Mouse (Mus musculus): ENCODE data around the gene Bicral.

DNA sequence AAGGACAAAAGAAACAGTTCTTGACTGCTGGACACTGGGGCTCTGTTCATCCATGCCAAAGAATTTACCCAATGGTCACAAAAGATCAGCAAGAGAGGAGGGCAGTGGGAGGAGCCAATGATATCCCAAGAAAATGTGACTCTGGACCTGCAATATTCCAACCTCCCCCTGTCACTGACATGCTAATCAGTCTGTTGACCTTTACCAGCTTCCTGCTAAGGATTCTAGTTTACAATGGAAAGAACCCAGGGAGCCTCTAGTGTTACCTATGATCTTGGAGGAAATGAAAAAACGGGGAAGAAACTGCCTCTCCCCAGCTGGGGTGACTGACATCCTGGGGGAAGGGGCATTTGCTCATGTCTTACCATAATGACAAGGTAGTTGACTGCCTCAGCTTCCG, 42.7 kb upstream of the Bicral start:
- no peak for TF ChIP-seq POLR2A (IDR thresholded peaks at IDR 0.05; ENCODE audit: insufficient read depth, low read depth, low read length)
- no peak for TF ChIP-seq CTCF (IDR thresholded peaks at IDR 0.05; ENCODE audit: insufficient read depth, low read depth, low read length)
